Mouse (Mus musculus) gastrocnemius, adult 2 months (tissue): ENCODE data around the gene Ptpra. TPM values are rescaled to one million over a fixed set of nuclear protein-coding genes. Genes with fewer than 3 reads are reported as not detected.
"Not testable (repeated sequence)": the region's sequence is repeated elsewhere in the genome, so short reads cannot be mapped to it uniquely, and the experiment has no call there.

Experiments
- DNase-seq: peaks from one replicate; pipeline ENCODE4 v3.0.0; 2022
- H3K27ac ChIP-seq: fragments of 200-600 bp; 2 replicates; pipeline ENCODE4 v1.8.1; 2022; ENCODE audit warnings: mild to moderate bottlenecking
- H3K4me3 ChIP-seq: fragments of 200-600 bp; 2 replicates; pipeline ENCODE4 v1.8.1; 2022; ENCODE audit warnings: mild to moderate bottlenecking, moderate library complexity
- CTCF ChIP-seq: fragments of 200-600 bp; IDR thresholded peaks from 2 replicates; pipeline ENCODE4 v1.8.1; 2022; ENCODE audit warnings: antibody characterized with exemption, mild to moderate bottlenecking, moderate library complexity
- intact Hi-C: fragments of 180-260 bp; cut with DNase I; formaldehyde crosslinking; loops from one replicate; pipeline ENCODE4 v1.15.1; 2025
- total RNA-seq, 2 experiments: library from RNA; stranded (reverse); gene quantifications; 2 replicates each; pipeline ENCODE4 v1.2.3; 2021

Ptpra gene
- total RNA-seq, 2 experiments from 2014 or later: 16.0 to 23.3 TPM

DNA sequence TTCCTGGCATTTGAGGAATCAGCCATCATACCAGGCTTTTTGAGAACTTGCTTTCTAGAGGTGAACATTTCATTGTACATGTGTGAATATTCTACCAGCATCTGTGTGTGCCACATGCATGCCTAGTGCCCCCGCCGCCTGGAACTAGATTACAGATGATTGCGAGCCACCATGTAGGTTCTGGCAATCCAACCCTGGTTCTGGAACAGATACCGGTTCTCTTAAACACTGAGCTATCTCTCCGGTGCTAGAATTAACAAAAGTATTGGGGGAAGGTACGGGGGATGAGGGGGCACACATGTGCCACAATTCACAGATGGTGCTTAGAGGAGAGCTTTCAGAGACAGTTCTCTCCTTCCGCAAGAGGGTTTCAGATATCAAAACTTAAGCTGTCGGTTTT, 63.8 kb downstream of the Ptpra start:
- no peak for TF ChIP-seq CTCF
- intact Hi-C loops: no loop called here
- DNase-seq: no peak
- Histone ChIP-seq H3K27ac (no peak overlapping the region), H3K4me3 (no peak overlapping the region)

GRCm38 (mm10) chr2:130515791-130516190, 65.7 kb downstream of the Ptpra start:
- H3K4me3 ChIP-seq: no peak overlapping the region
- no peak overlapping the region for H3K27ac ChIP-seq
- TF ChIP-seq CTCF: no peak
- DNase-seq: no peak
- intact Hi-C loops: no loop called here

DNA sequence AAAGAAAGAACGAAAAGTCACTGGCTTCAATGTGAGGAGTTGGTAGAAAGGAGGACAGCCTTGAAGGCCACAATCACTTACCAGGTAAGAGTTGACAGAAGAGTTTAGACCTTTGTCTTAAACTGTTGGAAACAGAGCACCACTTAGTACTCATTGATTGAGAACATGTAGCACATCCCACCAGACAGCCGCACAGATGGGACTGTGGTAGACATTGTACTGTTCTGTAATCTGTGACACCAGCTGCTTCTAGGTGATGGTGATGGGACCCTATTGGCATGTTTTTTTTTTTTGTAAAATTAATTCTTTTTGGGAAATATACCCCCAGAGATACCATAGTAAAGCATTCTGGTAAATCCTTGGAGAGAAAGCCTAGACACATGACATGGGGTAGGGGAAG, 71.8 kb downstream of the Ptpra start:
- no peak for DNase-seq
- Histone ChIP-seq H3K4me3 (no peak overlapping the region), H3K27ac (no peak overlapping the region)
- intact Hi-C loops: no loop called here
- TF ChIP-seq CTCF: no peak

GRCm38 (mm10) chr2:130525480-130525879, 75.4 kb downstream of the Ptpra start:
- H3K4me3 ChIP-seq, H3K27ac ChIP-seq, intact Hi-C loops, DNase-seq: not testable (repeated sequence)

- intact Hi-C loops: no loop called here
- no peak overlapping the region for H3K27ac ChIP-seq
- no peak for DNase-seq
- TF ChIP-seq CTCF: no peak
- no peak overlapping the region for H3K4me3 ChIP-seq
These were observed 78.4 kb downstream of the Ptpra start for GRCm38 (mm10) chr2:130528457-130528856.

DNA sequence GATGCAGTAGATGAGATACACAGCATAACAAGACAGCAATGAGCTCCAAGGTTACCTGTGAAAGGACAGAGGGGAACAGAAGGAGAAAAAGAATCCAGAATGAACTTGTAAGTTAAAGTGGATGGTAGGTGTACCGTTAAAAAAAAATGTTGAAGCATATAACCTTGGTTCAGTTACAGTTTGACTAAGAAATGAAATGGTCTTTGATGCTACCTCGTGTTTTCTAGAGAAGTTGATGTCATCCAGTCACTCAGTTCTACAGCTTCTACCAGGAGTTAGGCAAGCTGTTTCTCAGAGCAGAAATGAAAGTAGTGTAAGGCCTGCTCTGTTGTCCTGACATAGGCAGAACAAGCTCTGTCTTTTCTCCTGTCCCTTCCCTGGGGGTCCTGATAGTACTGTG, 79.2 kb downstream of the Ptpra start:
- TF ChIP-seq CTCF: no peak
- Histone ChIP-seq H3K27ac (no peak overlapping the region), H3K4me3 (no peak overlapping the region)
- no peak for DNase-seq
- intact Hi-C loops: no loop called here

- intact Hi-C loops: no loop called here
- Histone ChIP-seq H3K4me3 (no peak overlapping the region), H3K27ac (no peak overlapping the region)
- DNase-seq: no peak
- TF ChIP-seq CTCF: no peak
These were observed 79.8 kb downstream of the Ptpra start for GRCm38 (mm10) chr2:130529925-130530324.

GRCm38 (mm10) chr2:130532201-130532600, 82.1 kb downstream of the Ptpra start:
- no peak for DNase-seq
- intact Hi-C loops: no loop called here
- TF ChIP-seq CTCF: no peak

GRCm38 (mm10) chr2:130535017-130535416, 84.9 kb downstream of the Ptpra start:
- DNase-seq: no peak
- H3K4me3 ChIP-seq: no peak overlapping the region
- H3K27ac ChIP-seq: no peak overlapping the region
- intact Hi-C loops: no loop called here
- TF ChIP-seq CTCF: no peak

More at GRCm38 (mm10) chr2:130532201-130532600, 82.1 kb downstream of the Ptpra start:
- H3K4me3 ChIP-seq: no peak overlapping the region
- no peak overlapping the region for H3K27ac ChIP-seq

DNA sequence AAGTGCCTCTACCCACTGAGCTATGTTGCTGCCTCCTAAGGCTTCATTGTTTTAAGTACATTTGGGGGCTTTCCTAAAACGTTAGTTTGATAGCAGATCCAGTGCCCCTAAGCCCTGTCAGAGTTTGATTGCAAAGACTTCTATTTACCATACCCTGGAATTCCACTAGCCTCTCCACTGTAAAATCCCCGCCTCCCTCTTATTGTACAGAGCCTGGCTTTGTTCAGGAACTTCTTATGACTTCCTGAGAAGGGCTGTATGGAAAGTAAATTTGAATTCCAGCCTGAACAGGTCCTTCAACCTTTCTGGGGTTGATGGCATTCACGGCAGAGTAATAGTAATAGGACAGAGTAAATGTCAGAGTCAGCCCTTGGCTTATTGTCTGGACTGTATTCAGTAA, 86.8 kb downstream of the Ptpra start:
- Histone ChIP-seq H3K27ac (no peak overlapping the region), H3K4me3 (no peak overlapping the region)
- intact Hi-C loops: no loop called here

GRCm38 (mm10) chr2:130538876-130539546, 88.9 kb downstream of the Ptpra start:
- H3K4me3 ChIP-seq: no peak overlapping the region
- intact Hi-C loops: no loop called here
- H3K27ac ChIP-seq: no peak overlapping the region
- no peak for TF ChIP-seq CTCF
- DNase-seq: no peak

More for the DNA sequence above, 86.8 kb downstream of the Ptpra start:
- TF ChIP-seq CTCF: no peak
- DNase-seq: no peak

DNA sequence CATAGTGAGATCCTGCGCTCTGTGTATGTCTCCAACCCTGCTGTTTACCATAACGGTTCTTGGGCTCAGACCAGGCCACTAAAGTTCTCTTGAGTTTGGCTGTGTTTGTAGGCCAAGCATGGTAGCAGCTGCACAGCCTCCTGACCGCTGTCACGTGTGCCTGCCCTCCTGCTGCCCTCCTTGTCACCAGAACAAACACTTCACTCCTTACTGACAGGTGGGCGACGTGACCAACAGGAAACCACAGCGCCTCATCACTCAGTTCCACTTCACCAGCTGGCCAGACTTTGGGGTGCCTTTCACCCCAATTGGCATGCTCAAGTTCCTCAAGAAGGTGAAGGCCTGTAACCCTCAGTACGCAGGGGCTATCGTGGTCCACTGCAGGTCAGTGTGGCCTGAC, 90.2 kb downstream of the Ptpra start:
- intact Hi-C loops: no loop called here
- H3K27ac ChIP-seq: no peak overlapping the region
- DNase-seq: no peak
- no peak overlapping the region for H3K4me3 ChIP-seq
- TF ChIP-seq CTCF: no peak

DNA sequence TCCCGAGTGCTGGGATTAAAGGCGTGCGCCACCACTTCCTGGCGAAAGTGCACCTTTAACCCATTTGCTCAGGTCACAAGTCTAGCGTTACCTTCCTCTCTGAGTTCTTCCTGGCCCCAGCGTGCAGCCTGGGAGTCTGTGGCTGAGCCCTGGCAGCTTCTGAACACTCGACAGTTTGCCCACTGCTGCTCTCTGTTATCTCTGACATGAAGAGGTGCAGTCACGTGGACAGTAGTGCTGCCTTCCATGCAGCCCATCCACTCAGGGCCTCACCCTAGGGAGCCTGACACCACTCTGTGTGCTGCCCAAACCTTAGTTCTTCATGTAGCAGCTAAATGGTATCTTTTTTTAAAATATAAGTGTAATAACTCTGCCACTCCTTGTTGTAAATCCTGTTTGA, 96.9 kb downstream of the Ptpra start:
- DNase-seq: no peak
- no peak for TF ChIP-seq CTCF
- Histone ChIP-seq H3K27ac (no peak overlapping the region), H3K4me3 (no peak overlapping the region)
- intact Hi-C loops: no loop called here

DNA sequence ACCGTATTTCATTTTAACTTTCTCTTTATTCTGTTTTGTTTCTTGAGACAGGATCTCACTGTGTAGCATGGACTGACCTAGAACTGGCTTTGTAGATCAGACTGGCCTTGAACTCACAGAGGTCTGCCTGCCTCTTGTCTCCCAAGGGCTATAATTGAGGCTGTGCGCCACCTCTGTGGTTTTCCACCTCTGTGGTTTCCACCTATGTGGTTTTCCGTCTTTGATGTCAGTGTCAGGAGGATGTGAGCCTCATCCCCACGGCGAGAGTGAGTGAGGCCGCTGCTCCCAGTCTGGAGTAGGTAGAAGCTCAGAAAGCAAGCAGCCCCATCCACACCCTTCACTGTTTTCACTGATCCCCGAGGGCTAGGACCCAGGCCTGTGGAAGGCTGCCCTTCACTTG, 104.8 kb downstream of the Ptpra start:
- Histone ChIP-seq H3K4me3 (no peak overlapping the region), H3K27ac (no peak overlapping the region)
- intact Hi-C loops: no loop called here
- no peak for TF ChIP-seq CTCF
- no peak for DNase-seq
